Mouse (Mus musculus) mature B cell (primary cell): ENCODE data around the gene Lrrfip1.

Source experiments
- in situ Hi-C: fragments of 300-500 bp; cut with MboI; formaldehyde crosslinking; loops from 2 replicates; pipeline ENCODE4 v1.14.3; 2019

The Lrrfip1 gene

DNA sequence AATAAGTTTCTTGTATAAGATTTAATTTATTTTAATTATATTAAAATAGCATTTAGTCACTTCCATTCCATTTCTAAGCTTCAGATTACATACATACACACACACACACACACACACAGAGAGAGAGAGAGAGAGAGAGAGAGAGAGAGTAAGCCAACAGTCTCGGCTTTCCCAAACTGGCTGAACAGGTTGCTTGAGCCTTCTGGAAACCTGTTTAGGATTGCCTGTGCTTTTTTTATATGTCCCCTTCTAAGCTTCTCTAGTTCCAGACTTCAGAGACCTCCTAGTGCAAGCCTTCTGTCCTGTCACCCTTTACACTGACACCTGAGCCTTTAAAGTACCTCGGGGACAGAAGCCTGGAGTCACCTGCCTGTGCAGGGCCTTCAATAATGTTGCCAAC lies 87.1 kb downstream of the Lrrfip1 start:
- in situ Hi-C loops, result no loop called here

DNA sequence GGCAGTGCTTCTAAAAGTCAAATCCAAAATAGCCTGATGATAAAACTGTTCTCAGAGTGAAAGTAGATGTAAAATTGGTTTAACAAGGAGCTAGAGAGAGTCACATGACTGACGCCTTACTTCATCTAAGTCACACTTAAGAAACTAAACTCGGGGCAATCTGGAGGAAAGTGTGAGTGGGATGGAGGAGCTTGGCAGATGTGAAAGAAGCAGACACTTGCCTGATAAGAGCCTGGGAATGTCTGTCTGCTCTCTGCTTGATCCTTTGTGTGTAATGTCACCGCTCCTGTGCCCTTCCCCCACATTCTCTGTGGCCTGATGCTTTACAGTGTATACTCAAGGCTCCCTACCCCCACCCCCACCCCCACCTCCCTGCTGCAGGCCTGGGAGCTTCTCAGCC lies 87.8 kb downstream of the Lrrfip1 start:
- in situ Hi-C loops, result no loop called here

DNA sequence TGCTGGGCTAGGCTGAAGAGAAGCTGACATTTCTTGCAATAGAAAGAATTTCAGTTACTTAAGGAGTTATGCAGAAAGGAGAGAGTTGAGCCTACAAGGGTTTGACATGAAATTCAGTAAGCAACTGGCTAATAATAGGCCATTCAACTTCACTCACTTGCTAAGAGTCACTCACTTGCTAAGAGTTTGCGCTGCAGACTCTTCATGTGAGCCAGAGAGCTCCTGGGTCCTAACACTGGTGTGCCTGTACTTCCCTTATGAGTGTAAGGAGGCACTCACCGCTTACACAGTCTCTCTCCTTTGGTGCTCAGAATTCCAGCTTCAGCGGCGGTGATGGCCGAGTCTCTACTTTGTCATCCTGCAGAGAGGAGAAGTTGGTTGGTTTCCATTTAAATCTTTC lies 88.2 kb downstream of the Lrrfip1 start:
- in situ Hi-C loops, result no loop called here

DNA sequence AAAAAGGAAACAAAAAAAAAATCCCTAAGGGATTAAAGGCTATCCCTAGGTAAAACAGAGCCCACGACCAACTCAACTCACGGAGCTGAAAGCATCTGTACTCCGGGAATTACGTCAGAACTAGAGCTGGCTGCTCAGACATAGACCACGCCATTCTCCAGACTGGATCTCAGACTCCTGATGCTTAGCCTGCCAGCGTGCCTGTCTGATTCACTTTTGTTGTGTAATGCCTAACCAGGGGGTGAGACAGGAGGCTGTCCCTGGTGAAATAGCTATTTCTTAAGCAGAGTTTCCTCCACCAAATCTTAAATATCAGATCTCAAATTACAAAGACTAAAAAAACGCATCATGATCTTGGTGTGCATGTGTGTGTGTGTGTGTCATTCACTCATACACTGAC lies 89.5 kb downstream of the Lrrfip1 start:
- in situ Hi-C loops, result no loop called here

DNA sequence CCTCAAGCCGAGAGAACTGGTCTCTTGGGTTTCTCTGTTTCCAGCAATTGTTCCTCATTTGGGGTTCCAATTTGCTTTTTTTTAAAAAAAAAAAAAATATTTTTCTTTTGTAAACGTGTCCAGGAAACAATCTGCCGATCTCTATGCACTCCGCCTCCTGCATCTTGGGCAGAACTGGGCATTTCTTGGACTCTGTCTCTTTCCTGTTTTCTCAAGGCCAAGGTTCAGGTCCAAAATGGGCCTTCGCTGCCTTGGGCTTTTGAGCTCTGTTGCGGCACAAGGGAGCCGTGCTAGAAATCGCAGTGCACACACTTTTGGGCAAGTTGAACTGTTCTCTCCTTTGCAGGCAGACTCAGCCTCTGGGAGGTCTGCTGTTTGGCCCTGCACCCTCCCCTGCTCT lies 90.4 kb downstream of the Lrrfip1 start:
- in situ Hi-C loops, result no loop called here

DNA sequence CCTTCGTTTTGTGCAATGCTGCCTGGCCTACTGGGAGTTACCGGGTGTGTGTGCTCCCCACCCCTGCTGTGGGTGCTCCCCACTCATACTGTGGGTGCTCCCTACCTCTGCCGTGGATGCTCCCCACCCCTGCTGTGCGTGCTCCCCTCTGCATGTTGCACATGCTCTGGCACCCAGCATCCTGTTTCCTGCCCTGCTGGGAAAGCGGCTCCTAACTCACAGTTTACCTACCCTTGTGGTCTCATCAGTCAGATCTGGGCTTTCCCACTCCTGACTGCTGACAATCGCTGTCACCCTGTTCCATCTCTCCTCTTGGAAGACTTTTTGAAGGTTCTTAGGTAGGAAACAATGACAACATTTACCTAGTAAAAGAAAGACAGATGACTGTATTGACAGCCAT lies 91.9 kb downstream of the Lrrfip1 start:
- in situ Hi-C loops, result no loop called here

DNA sequence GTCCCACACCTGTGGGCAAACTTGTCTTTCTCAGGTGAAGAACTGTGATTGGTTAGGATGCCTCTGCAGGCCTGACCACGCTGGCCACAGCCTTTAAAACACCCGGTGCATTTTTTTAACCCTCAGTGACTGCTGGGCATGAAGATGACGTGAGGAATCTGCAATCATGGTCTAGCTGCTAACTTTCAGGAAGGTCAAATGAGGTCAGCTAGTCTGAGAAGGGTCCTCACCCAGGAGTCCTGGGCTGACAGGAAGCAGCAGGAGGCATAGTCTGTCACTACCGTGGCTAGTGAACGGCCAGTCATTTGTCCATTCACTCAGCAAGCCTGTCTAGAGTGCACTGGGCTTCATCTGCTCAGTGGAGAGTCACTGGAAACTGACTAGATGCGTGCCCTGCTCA lies 93.9 kb downstream of the Lrrfip1 start:
- in situ Hi-C loops, result no loop called here

DNA sequence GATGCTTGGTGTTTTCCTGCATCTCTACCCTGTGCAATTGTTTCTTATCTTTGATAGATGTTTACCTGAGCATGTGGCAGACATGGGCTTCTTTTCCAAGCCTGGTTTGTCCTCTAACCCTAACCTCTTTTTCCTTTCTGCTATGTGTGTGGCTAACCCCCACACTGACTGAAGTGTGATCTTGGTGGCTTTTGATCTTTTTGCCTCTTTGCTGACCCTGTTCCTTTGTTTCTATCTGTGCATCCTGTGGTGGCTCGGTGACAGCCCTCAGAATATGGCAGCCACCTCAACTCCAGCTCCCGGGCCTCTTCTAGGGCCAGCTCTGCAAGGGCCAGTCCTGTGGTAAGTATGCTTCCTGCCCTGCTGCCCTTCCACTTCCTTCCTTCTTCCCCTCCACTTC lies 94.8 kb downstream of the Lrrfip1 start:
- in situ Hi-C loops, result no loop called here

DNA sequence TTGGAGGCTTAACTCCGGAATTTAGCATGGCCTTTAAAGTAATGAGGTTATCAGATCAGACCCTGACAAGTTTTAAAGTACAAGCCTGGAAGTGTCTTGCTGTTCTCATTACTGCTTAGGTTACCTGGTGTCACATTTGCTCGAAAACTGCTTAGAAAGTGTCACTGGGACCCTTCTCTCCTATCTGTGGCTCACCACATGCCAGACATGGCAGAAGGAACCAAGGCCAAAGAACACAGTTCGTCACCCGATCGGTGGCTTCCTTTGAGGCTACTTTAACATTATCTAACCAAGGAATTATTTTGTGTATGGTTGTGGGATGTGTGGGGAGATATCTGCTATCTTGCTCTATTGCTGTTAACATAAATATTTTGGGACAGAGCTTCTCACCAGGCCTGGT lies 95.5 kb downstream of the Lrrfip1 start:
- in situ Hi-C loops, result no loop called here

DNA sequence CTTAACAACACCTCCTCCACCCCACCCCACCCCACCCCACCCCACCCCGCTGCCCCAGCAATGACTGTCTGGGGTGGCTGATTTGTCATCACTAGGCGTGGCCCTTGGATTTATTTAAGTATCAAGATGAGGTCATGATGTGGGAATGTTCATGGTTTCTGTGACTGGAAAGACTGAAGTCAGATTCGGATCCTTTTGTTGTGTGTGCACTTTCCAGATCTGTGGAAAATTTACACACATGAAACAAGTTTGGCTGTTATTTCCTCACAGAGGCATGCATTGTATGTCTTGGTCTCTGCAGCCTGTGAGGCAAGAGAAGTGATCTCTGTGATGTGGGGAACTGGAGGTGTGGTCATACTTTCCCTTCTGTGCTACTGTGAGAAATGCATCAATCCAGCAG lies 96.7 kb downstream of the Lrrfip1 start:
- in situ Hi-C loops, result no loop called here

DNA sequence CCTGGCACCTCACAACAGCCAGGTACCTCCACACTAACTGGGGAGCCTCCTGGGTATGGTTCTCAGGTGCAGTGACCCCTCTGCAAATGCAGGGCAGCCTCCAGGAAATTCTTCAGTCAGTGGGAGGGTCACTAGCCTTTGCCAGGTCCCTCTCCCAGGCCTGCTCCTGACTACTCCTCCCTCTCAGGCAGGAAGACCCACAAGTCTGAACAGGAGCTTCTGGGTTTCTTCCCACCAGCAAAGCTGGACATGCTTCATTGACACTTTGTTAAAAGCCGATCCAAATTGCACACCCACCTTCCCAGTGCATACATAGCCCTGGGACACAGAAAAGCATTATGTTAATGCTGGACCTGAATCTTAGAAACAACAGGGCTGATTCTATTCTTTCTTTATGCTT lies 97.3 kb downstream of the Lrrfip1 start:
- in situ Hi-C loops, result no loop called here

DNA sequence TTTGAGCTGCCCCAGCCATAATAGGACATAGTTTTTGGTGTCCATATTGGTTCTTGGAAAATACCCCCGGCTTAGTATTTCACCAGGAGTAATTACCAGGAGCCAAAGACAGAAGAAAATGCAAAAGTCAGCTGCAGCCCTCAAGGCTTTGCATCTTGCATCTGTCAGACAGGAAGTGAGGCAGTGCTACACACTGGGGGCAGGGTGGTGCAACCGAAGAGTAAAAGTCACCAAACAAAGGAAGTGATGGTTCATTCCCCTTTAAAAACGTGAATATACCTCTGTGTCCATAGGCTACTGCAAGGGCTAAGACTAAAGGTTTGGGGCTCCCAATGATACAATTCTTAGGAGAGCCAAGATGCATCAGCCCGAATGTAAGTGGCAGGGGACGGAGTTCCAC lies 98.0 kb downstream of the Lrrfip1 start:
- in situ Hi-C loops, result no loop called here

DNA sequence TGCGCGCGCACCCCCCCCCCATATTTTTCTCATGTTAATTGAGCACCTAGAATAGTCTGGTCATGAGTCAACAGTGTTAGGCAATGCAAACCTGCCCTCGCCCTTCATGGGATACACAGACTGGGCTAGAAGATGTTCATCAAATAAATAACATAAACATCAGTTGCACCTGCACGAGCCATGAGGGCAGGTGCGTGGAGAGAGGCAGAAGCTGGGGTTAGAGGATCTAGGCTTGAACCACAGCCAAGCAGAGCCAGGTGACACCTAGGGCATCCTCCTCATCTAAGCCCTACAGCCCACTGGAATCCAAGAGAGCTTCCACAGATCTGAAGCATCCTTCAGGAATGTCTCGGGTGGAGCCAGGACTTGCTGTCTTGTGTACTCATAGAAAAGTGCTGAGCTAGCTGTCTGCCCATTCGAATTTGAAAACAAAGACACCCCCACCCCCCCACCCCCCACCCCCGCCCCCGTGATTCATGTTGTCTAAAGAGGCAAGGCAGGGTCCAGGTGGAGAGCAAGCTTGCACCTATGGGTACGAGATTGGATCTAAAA lies 98.8 kb downstream of the Lrrfip1 start:
- in situ Hi-C loops, result no loop called here

DNA sequence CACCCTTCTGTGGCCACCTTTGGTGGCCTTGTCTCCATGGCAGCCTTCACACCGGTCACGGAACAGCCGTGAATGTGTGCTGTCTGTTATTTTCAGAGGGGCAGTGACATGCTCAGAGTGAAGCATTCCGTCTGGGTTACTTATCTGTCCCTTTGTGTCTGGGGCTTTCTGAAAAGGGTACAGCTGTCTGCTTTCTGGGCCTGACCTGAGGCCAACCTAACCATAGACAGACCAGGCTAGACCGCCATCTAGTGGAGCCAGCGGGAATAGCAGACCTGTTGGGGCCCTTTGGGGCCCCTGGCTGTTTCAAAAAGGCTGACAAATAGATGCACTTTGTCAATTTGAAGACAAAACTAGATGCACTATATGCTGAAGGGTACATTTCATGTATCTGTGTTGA lies 100.3 kb downstream of the Lrrfip1 start:
- in situ Hi-C loops, result no loop called here

DNA sequence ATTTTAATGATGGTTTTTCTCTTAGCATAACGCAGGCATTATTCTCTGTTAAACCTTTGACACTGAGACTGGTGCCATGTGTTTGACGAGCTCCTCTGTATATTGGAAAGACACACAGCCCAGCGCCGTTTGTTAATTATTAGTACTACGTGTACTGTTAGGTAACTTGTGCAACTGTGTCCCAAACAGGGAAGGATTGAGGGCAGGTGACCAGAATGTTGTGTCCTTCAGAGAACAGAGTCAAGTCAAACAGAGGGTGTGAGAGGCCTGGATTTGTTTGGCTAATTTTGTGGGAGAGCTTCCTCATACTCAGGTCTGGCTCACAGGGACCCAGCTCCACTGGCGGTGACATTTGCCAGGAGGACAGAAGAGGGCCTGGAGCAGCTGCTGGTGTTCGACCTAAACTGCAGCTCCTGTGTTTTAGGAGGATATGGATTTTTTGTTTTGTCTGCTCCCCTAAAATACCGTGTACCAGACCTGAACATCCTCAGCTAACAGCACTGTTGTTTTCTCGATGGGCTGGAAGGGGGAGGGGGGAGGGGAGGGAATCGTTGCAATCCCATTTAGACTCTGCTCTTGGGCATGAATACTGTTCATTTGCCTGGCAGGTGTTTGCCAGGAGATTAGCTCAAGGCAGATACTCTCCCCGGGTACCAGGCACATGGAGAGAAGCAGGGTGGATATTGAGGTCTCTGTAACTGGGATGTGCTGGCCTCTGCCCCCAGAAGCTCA lies 103.3 kb downstream of the Lrrfip1 start:
- in situ Hi-C loops, result no loop called here

DNA sequence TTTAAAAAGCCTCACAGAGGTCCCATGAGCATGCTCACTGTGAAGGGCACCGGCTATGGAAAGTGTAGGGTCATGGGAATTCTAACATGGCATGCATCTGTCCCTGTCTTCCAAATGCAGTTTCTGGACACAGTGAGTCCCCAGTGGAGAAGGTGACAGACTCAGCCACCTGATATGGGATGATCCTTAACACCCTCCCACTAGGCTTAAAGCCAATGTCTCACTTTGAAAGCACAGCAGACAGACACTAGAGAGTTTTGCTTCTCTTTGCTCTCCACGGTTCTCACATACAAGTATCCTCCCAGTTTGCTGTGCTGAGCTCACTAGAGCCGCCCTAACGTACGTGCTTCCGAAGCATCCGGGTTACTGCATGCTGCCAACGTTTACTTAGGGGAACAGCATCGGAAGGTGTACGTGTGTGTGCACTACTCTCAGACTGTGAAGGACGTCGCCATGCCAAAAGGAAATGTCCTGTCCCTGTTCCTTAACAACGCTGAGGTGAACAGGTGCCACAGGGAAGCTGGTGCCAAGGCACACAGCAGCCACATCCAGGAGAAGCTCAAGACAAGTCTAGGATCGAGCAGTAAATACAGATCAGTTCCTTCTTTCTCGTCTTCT lies 104.9 kb downstream of the Lrrfip1 start:
- in situ Hi-C loops, result no loop called here

DNA sequence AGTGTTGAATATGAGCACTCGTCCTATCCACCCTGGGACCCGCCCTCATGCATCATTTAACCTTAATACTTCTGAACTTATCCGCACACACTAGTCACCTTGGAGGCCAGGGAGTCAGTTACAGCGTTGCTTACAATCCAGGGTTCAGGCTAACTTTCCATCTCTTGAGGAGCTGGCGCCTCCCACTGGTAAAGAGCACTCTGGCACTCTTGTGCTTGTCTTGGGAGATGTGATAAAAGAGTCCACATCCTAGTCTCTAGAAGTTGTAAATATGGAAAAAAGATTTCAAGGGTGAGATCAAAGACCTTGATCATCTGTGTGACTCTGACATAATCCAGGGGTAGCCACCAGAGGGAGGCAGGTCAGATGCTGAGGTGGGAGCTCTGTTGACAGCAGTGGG lies 109.0 kb downstream of the Lrrfip1 start:
- in situ Hi-C loops, result no loop called here

DNA sequence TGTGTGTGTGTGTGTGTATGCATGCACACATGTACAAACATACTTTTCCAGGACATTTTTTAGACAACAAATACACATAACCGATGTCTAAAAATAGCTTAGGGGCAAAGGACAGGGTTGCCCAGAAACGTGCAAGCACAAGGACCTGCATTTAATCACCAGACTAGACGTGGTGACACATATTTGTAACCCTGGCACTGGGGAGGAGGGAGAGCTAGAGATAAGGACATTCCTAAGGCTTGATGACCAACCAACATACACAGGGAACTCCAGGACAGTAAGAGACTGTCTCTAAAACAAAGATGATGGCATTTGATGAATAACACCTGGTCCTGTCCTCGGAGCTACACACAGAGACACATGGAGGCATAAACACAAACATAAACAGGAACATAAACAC lies 110.8 kb downstream of the Lrrfip1 start:
- in situ Hi-C loops, result no loop called here

DNA sequence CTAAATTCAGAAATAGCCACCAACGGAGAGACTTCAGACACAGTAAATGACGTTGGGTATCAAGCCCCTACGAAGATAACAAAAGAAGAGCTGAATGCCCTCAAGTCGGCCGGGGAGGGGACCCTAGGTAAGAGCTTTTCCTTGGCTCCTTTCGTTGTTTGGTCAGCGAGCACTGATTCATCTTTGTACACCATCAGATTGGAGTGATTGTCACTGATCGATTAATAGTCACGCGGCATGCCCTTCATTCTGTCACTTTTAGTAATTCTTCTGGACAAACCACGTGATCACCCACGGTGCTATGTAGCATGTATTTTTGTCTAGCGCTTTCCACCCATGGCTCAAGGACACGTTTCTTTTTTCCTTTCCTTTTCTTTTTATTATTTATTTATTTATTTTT lies 113.6 kb downstream of the Lrrfip1 start:
- in situ Hi-C loops, result no loop called here

DNA sequence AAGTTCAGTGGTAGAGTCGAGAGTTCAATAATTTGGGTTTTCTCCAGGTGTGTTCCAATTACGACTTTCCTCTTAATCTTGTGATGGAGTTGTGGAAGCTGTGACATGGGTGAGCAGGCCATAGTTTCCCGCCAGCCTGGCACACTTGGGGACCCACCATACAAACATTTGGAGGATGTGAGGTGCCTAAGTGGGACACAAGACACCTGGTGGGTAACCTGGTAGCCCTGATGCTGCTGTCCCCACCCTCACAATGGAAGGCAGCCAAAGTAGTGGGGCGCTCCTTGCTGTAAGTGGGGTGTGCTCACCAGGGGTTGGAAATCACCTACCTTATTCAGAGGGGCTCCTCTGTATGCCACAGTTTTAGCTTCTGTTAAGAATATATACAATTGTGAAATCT lies 114.1 kb downstream of the Lrrfip1 start:
- in situ Hi-C loops, result no loop called here

DNA sequence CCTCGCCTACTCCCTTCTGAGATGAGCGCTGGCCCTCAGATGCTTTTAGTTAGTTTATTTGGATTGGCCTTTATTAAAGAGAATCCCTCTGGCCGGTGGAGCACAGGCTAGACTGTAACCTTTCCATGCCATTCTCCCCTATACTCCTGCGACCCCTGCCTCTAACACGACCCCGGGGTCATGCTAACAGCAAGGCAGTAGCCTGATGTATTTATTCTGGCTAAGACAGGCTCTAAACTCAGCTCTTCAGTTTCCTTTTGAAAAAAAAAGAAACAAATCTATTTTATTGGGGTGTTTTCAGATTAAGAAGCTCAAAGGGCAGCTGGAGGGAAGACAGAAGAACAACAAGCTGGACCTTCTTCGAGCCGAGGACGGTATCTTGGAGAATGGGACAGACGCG lies 123.6 kb downstream of the Lrrfip1 start:
- in situ Hi-C loops, result no loop called here

DNA sequence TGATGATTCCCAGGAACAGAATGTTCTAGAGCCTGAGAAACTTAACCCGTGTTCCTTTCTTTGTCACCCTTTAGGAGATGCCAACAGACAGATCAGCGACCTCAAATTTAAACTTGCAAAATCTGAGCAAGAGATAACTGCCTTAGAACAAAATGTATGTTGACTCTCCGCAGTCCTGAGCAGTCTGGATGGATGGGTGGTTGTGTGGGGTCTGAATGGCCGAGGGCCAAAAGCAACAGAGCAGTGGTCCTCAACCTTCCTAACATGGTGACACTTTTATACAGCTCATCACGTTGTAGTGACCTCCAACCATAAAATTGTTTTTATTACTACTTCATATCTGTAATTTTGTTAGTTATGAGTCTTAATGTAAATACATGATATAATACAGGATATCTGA lies 124.5 kb downstream of the Lrrfip1 start:
- in situ Hi-C loops, result no loop called here

DNA sequence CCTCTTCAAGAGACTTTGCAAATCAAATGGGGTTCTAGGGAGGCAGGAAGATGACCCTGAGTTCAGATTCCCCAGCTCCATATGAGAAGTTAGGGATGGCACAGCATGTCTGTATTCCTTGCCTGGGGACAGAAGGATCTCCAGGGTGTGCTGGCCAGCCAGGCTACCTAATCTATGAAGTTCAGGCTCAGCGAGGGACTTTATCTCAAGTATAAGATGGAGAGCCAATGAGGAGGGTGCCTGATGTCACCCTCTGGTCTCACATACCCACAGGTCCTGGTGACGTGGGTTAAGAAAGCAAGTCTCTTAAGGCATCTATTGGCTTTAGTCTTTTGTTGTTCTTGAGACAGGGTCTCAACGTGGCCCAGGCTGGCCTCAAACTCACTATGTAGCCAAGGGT lies 124.9 kb downstream of the Lrrfip1 start:
- in situ Hi-C loops, result no loop called here

DNA sequence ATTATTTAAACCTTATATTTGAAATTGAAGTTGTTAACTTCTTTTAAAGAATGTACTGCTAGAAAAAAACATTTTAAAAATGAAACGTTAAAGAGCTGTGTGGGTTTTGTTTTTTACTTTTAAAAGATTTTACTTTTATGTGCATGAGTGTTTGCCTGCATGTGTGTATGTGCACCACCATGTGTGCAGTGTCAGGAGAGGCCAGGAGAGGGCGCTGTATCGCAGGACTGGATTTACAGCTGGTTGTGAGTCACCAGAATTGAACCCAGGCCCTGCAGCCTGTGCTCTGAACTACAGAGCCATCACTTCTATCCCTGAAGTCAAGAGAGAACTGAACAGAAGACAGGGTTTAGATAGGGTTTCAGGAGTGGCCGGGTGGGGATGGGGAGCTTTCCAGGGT lies 130.3 kb downstream of the Lrrfip1 start:
- in situ Hi-C loops, result no loop called here
